Mouse (Mus musculus): ENCODE measurements around the gene Gm20388.

Gene Gm20388

DNA sequence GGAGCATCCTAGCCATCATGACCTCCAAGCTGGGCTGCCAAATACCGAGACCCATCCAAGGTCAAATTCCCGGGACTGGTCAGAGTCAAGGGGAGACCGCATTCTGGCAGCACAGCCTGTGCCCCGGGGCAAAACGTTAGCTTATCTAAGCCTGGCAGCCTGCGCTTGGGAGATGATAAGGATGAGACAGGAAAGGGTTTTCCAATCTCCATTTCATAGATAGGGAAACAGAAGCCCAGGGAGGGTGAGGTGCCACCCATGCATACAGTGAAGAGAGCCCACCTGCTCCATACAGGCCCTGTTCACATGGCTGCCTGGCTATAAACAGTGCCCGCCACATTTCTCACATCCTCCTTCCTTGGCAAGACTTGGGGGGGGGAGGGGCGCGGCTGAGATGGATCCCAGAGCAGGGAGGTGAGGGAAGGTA, 2755.7 kb downstream of the Gm20388 start:
- no peak for DNase-seq (ENCODE audit: extremely low spot score, low spot score)

DNA sequence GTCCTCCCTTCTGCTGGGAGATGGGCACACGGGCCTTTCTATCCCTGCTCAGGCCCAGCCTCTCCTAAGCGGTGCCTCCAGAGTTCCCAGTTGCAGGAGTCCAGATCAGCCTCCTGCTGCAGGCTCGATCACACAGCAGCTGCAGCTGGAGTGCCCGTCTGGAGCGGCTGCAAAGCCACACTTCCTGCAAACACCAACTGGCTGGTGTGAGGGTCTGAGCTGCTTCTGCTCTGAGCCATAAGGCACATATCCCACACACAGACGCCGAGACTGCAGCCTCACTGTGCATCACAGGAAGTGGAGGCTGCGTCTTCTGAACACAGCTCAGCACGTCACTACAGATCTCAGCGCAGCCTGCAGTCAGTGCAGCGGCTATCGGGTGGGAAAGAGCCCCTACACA, 2756.2 kb downstream of the Gm20388 start:
- no peak for DNase-seq (ENCODE audit: extremely low spot score, low spot score)

DNA sequence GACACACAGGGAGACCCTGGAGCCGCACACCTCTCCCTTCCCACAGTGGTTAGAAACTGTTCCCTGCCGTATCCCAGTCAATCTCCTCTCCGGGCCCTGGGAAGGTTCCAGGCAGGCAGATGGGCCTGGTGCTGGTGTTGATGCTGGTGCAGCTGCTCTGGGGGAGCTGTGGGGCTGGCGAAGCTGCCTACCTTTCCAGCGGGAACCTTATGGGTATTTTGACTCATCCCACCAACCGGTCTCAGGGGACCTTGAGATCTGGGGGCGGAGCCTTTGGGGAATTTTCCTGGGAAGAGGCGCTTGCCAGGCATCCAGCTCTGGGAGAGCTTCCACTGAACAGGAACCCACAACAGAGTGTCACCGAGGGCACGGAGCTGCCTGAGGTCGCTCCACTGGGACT, 2757.2 kb downstream of the Gm20388 start:
- no peak for DNase-seq (ENCODE audit: extremely low spot score, low spot score)

DNA sequence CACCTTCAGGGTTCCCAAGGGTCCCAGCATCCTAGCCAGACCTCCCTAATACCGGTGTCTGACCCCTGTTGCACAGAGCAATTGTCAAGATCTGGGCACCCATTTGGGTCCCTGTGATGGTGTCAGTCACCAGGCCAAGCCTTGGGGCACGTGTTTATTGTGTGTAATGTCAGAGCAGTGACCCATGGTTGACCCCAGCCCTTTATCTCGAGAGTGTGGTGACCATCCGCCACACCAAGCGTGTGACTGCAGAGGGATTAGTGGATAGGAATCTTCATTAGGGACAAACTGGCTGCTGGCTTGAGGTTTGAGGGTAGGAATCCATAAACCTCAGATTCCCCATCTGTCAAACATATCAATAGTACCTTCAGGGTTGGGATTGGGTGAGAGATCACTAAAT, 2758.7 kb downstream of the Gm20388 start:
- no peak for DNase-seq (ENCODE audit: extremely low spot score, low spot score)

DNA sequence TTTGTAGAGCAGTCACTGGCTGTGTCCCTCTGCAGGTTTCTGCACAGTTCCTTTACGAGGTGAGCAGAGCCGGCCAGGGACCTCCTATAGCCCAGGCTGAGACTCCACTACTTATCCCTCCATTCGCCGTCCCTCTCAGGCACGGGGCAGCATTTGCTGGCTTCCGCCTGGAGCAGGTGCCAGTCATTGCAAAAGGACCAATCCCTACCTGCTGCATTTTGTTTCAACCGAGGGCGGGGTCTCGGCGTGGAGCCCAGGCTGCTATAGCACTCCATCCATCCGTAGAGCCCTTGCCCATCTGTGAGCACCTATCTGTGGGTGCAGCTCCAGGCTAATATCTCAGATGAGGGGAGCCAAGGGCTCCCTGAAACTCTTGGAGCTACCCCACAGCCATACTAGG, 2759.4 kb downstream of the Gm20388 start:
- DNase-seq (ENCODE audit: extremely low spot score, low spot score): no peak

DNA sequence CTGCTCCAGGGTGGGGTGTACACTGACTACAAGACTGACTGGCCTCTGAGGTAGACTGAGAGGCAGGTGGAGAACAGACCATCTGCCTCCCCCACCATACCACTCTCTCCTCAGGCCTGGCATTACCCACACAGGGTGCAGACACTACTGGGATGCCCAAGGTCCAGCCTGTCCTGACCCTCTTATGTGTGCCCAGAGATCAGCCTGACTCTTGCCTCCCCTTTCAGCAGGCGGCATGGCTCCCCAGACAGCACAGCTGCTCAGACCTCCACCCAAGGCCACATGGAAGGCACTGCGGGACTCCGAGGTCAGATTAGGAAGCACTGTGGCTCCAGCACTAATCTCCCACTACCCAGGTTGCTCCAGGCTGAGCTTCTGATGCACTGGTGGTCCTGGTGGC, 2760.1 kb downstream of the Gm20388 start:
- DNase-seq (ENCODE audit: extremely low spot score, low spot score): no peak

DNA sequence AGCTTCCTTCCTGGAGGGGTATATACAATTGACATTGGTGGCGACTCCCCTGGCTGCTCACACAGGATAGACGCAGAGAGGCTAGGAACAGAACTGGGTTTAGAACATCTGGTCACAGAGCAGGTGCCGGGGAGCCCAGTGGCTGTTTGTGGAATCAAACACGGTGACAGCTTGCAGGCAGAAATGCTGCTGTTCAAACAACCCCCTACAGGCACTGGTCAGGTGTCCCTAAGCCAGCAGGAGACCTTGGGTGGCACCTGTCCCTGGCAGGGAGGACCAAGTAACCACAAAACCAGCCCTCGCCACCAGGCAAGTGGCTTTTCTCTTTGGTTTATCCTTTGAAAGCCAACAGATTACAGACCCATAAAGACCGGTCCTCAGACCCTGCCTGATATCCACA, 2761.3 kb downstream of the Gm20388 start:
- DNase-seq (ENCODE audit: extremely low spot score, low spot score): no peak

DNA sequence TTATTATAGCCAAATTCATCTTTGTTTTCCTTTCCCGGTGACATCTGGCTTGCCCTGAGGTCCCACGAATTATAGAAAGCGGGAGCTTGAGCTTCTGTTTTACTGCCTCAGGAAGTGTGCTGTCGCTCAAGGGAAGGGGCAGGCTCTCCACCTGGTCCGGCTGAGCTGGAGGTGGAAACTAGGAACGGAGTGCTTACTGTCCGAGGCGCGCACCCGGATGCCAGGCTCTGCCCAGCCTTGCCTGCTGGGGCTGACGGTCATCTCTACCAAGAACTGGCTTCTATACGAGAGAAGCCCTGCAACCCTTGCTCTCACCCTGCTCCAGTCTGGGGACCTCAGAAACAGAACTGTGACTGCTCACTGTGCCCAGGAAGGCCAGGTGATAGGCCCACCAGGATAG, 2763.3 kb downstream of the Gm20388 start:
- no peak for DNase-seq (ENCODE audit: extremely low spot score, low spot score)

DNA sequence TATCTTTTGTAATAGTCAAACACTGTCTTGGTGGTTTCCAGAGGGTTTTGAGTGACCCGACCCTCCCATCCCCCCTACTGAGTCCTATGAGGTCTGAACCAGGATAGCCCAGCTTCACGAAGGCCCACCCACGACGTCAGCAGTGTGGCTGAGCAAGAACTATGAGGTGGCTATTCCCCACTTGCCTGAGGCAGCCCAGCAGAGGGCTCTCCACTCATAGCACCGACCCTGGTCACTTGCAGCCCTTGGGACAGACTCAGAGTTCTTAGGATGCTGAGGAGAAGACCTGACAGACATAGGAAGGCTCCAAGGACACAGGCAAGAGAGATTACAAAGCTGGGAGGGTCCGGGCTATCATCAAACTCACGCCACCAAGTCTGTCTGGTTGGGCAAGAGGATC, 2764.4 kb downstream of the Gm20388 start:
- no peak for DNase-seq (ENCODE audit: extremely low spot score, low spot score)

DNA sequence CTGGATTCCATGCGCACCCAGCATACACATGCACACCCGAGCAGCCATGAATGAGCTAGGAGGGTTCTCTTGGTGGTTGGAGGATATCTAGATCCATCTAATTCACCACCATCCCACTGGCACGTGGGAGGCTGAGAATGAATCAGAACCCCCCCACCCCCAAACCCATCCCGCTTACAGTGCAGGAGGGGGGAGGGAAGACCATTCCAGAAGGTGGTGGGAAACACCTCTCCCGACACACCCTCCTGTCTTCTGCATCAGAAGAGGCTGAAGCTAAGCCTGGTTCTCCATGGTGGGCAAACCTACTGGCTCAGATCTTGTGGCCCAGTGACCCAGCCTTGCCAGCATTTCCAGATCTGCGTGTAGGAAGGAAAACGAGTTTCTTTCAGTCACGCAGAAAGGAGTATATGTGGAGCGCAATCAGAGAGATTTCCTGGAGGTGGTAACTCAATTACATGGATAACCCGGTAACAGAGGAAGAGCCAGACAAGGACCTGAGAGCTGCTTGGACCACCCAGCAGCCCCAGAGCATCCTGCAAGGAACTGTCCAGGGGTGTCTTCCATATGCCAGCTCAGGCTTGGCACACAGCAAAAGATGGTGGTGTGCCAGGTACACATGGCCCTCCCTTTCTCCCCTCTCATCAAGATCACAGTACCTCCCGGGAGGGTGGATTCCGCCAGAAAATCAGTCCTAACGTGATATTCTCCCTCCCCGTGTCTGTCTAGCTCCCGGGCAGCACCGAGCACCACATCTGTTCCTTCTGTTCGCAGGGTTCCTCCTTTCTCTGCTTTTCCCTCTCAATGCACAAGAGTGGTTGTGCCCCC, 2765.2 kb downstream of the Gm20388 start:
- DNase-seq (ENCODE audit: extremely low spot score, low spot score): no peak

DNA sequence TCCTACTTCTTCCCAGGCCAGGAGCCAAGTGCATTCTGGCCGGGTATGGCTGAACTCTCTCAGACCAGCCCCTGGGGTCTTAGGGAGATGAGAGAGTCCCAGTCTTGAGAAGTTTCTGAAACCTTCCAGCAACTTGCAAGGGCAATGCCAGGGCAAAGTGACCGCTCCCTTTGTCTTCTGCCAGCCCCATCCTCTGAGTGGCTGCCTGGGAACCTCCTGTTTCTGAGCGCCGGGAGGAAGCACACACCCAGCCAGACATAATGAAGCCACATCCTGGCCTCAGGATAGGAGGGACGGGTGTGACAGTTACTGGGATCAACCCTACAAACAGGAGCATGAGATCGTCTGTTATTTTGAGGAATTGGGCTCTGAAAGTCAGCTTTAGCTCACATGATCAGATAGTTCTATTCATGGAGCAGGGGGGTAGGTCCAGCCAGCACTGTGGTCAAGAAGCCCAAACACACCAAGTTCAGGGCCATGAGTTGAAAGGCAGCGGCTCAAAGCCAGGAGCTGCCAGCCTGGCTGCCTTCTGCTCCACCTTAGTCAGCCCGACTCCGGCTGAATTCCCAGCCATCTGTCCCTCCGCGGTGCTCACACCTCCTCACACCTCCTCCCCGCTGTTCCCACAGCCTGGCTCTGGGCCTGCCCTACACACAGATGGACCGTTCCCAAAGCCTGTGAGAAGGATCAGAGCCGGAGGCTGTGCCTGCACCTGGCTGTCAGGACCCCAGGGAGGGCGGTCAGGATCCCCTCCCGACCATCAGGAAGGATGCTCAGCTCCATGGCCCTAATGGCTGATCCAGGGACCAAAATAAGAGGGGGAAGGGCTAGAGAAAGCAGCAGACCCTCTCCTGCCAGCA, 2766.2 kb downstream of the Gm20388 start:
- DNase-seq (ENCODE audit: extremely low spot score, low spot score): peak; percentile 59

DNA sequence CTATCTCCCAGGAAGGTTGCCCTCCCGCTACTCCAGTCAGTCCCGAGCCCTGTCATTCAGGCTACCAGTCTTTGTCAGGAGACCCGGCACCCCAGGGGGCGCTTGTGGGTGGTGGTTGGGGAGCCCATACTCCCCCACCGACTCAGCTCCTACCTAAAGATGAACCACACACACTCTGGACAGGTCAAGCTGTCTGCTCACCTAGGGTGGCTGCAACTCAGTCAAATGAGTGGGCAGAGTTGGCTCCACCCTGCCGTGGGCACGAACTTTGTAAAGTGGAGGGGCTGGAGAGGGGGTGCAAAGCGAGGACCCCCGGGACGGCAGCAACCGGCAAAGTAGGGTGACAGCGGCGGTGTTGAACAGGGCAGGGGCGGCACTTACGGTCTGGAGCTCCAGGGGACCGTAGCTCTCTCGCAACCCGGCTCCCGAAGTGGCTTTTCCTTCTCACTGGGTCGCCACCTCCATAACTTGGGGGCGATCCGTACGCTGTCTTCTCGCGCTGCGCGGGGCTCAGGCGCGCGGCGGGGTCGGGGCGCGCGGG, 2766.9 kb downstream of the Gm20388 start:
- DNase-seq (ENCODE audit: extremely low spot score, low spot score): peak; percentile 59

DNA sequence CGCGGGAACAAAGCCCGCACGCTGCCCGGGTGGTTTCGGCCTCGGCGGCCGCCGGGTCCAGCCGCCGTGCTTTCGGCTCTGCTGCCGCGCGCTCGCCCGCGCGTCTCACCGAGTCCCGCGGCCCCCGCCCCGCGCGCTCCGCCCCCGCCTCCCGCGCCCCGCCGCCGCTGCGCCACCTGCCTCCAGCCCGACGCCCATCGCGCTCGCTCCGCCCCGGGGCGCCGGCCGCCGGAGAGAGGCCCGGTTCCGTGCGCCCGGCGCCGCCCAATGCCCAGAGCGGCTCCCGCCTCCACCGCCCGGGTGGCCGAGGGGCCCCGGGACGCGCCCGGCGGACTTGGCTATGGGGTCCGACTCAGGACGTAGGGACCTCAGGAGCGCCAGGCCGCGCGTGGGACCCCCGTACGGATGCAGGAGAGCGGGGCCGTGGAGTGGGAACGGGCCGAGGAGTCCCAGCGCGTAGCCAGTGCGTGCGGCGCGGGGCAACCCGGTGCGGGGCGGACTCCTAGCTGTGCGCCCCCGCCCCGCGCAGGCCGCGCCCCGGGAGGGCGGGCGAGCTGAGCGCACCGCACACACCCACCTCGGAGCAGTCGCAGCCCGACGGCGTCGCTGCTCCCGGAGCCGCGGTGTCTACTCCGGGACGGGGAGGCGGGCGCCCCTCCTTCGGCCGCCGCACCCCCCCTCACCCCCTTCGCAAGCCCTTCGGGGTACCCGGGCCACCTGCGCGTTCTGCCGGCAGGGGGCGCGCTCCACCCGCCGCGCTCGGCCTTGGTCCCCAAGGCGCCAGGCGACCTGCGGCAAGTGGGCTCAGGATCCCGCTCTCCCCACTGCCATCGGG, 2767.6 kb downstream of the Gm20388 start:
- DNase-seq (ENCODE audit: extremely low spot score, low spot score): peak; percentile 82

DNA sequence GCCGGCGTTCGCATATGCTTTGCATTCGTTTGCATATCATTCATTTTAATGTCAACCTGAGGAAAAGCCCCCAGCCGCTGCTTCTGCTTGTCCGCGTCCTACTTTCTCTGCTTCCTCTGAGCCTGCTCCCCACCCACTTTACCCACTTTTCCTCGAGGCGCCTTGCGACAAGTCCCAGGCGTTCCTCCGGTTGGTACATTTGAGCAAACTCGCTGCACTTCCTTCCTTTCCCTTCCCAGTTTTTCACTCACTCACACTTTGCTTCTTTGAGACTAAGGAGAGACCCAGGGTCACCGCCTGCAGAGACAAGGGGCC, 2768.2 kb downstream of the Gm20388 start:
- DNase-seq (ENCODE audit: extremely low spot score, low spot score): no peak

DNA sequence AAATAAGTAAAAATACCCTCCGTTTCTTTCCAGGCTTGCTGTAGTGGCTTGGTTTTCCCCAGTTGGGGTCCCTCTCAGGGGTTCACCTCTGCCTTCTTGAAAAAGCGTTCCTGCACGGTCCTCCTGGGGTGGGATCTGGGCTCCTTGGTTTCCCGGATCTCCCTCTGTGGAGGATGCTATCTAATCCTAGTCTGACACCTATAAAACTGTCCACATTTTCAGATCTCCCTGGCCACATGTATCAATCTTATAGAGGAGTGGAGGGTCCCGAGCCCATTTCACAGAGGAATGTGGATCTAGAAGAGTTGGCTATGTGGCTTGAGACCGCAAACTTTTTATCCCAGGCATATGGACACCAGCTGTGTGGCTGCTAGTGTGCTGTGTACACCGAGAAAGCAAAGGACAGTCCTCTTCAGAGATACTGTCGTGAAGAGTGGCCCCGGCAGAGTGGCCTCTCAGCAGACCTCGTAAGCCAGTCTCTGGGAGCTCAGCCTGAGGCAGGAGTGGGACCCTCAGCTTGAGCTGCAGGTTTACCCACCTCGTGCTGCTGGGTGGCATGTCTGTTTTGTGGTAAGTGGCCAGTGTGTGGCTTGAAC, 2768.8 kb downstream of the Gm20388 start:
- no peak for DNase-seq (ENCODE audit: extremely low spot score, low spot score)

DNA sequence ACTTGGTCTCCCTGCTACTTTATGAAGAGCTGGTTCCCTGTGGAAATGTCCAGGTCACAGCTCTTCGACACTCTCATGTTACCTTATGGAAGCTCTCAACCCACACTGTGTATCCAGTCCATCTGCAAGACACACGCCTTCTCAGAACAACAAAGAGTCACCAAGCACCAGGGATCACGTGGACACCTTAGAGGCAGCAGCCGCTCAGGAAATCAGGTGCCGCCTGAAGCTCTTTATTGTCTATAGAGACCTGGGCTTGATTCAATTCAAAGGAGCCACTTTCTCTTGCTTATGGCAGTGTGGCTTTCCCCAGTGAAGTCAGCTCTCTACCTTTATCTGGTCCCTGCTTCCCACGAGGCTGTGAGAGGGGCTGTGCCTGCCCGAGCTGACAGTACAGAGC, 2769.5 kb downstream of the Gm20388 start:
- no peak for DNase-seq (ENCODE audit: extremely low spot score, low spot score)

DNA sequence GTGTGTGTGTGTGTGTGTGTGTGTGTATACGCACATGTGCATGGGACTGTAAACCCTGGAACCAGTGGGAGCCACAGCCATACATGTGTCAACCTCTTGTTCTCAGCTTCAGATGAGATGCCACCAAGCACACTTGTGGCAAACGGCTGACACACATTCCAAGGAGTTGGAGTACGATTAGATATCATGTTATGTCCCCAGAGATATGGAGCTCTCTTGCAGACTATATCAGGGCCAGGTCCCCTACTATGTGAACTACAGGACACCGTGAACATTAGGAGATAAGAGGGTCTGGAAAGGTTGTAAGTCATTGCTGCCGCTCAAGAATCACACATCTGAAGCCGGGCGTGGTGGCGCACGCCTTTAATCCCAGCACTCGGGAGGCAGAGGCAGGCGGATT, 2772.2 kb downstream of the Gm20388 start:
- no peak for DNase-seq (ENCODE audit: extremely low spot score, low spot score)

DNA sequence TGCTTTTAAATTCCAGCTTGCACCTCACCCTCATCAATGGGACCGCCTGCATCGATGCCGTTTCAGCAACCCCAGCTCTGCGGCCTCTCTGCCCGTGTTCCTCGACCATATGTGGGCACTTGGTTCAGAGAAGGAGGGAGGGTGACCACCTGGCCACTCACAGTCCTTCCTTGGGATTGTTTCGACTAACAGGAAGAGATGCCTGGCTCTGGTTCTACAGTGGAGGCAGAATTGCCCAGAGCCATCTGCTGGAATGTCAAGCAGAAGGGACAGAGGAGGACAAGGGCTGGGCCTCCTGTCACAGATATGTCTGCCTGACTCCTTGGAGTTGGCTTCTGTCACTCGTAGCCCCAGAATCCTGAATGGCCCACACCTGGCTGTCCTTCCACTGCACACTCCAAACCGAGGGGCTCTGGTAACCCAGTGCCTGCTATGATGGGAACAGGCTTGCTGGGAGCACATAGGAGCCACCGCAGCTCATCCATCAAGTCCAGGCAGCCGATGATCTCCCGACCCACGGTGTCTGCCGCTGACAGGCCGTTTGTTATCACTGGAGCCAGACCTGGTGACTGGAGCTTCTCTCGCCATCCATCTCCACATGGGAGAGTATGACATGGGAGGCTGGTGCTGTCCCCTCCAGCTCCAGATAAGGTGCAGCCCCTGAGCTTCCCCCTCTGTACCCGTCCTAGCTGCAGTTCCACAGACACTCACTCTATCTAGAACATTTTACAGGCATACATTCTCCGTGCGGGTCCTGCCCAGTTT, 2774.6 kb downstream of the Gm20388 start:
- DNase-seq (ENCODE audit: extremely low spot score, low spot score): no peak

DNA sequence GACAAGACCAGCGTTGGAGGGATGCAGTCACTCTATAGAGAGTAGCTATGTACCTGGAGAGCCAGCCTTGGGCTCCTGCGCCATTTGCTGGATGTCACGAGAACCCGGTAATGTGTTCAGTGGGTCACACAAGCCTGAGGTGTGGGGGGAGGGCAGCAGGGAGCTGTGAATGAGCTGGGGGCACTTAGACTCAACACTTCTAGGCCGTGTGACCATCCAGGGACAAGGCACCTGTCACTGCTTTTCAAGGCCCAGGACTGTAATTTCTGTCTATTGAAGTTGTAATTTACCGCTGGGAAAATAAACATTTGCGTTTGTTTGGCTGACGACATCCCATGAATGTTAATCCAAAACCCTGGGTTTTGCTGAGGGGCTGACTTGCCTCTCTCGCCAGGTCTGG, 2776.2 kb downstream of the Gm20388 start:
- DNase-seq (ENCODE audit: extremely low spot score, low spot score): no peak

DNA sequence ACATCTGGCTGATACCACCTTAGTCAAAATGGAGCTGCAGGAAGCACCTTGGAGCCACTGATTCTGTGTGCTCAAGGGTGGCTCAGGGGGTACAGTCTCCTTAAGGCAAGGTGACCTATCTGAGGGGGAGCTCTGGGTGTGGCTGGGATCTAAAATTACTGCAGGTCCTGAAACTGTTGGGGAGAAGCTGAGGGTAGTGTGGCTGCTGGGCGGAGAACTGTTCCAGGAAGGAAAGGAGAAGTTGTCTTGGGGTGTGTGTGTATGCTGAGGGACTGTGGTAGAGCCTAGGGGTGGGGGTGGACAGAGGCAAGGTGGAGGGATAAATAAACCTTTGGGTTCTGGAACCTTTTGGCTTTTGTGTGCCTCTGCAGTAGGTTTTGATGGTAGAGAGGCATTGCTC, 2778.7 kb downstream of the Gm20388 start:
- DNase-seq (ENCODE audit: extremely low spot score, low spot score): no peak
